Mouse (Mus musculus): ENCODE measurements around the gene Tgm3. TPM values are rescaled to one million over a fixed set of nuclear protein-coding genes. Genes with fewer than 3 reads are reported as not detected.

The Tgm3 gene
- polyA plus RNA-seq, 1 experiment from 2014 or later, result not detected

Small RNA genes lying within 50 kb of the gene (microRNA-seq; reads per million reads assigned to microRNA genes)
- gene Mir6339, result not detected

Other genes starting within 250 kb of the Tgm3 start
- gene Stk35, start 211.8 kb upstream of the Tgm3 start, polyA plus RNA-seq (2015; fragmentation: Nextera tagmentation; extraction: Ambion mirVana), result 7.4 and 8.9 TPM in 2 replicates
- 0.59 TPM in 1 of 2 replicates, not detected in the other for gene Tgm6, start 100.1 kb downstream of the Tgm3 start, polyA plus RNA-seq (2015; fragmentation: Nextera tagmentation; extraction: Ambion mirVana)
- gene Snrpb, start 167.1 kb downstream of the Tgm3 start, polyA plus RNA-seq (2015; fragmentation: Nextera tagmentation; extraction: Ambion mirVana), result 326 and 337 TPM in 2 replicates
- not detected in 2 replicates for gene Tmc2, start 182.8 kb downstream of the Tgm3 start, polyA plus RNA-seq (2015; fragmentation: Nextera tagmentation; extraction: Ambion mirVana)